Mouse (Mus musculus) C2C12 (cell line): ENCODE data around the gene Golgb1. TPM values are rescaled to one million over a fixed set of nuclear protein-coding genes. Genes with fewer than 3 reads are reported as not detected.

Source experiments
- H3K27me3 ChIP-seq: one replicate; pipeline ENCODE4 v1.6.1; 2011; ENCODE audit not compliant: control insufficient read depth, insufficient read depth, insufficient read length
- H3K36me3 ChIP-seq: one replicate; pipeline ENCODE4 v1.6.1; 2011; ENCODE audit not compliant: control insufficient read depth, insufficient read depth
- H3K4me3 ChIP-seq: one replicate; pipeline ENCODE4 v1.5.1; 2011; ENCODE audit warnings: mild to moderate bottlenecking, control low read depth; ENCODE audit not compliant: poor library complexity, insufficient read depth, severe bottlenecking
- H3K79me2 ChIP-seq: one replicate; pipeline ENCODE4 v1.6.1; 2011; ENCODE audit not compliant: control insufficient read depth, insufficient read depth
- H3K79me3 ChIP-seq: one replicate; pipeline ENCODE4 v1.6.1; 2011; ENCODE audit warnings: low read depth, control low read depth
- H3ac ChIP-seq: one replicate; pipeline ENCODE3; 2011; ENCODE audit warnings: low read depth; ENCODE audit not compliant: control insufficient read depth, insufficient read length
- CEBPB ChIP-seq: IDR thresholded peaks from one replicate; pipeline ENCODE4 v1.6.1; 2011; ENCODE audit warnings: low read depth, mild to moderate bottlenecking, control low read depth, moderate library complexity
- CTCF ChIP-seq: IDR thresholded peaks from one replicate; pipeline ENCODE4 v1.5.1; 2011; ENCODE audit not compliant: control insufficient read depth, insufficient read depth, insufficient read length
- FOSL1 ChIP-seq: IDR thresholded peaks from one replicate; pipeline ENCODE4 v1.8.0; 2011; ENCODE audit warnings: mild to moderate bottlenecking, low read length; ENCODE audit not compliant: poor library complexity, insufficient read depth, severe bottlenecking
- MAX ChIP-seq: IDR thresholded peaks from one replicate; pipeline ENCODE4 v1.6.1; 2011; ENCODE audit warnings: mild to moderate bottlenecking, control low read depth
- MYOD1 ChIP-seq: IDR thresholded peaks from one replicate; pipeline ENCODE4 v1.6.1; 2011; ENCODE audit warnings: low read depth; ENCODE audit not compliant: control insufficient read depth, insufficient read length
- MYOG ChIP-seq: IDR thresholded peaks from one replicate; pipeline ENCODE4 v1.6.1; 2011; ENCODE audit not compliant: control insufficient read depth, insufficient read length; ENCODE audit errors: extremely low read depth
- USF1 ChIP-seq: IDR thresholded peaks from one replicate; pipeline ENCODE4 v1.6.1; 2011; ENCODE audit warnings: low read depth, mild to moderate bottlenecking, control low read depth, moderate library complexity
- polyA plus RNA-seq: library from polyadenylated mRNA; unstranded; fragments of >200 nt; fragmentation: generic; extraction: Trizol; gene quantifications from one replicate; pipeline ENCODE4 v1.2.1, GENCODE M21; 2012; ENCODE audit warnings: missing spikeins

The Golgb1 gene
- polyA plus RNA-seq, 1 experiment: 9.4 TPM

GRCm38 (mm10) chr16:36925797-36926196, 50.9 kb downstream of the Golgb1 start:
- Histone ChIP-seq H3K79me3 (no peaks in the 10 kb centered on the region), H3K27me3 (no peaks in the 10 kb centered on the region), H3K36me3 (peaks cover 13% of the 10 kb centered on the region), H3ac (no peak overlapping the region), H3K79me2 (no peaks in the 10 kb centered on the region), H3K4me3 (no peak overlapping the region)
- TF ChIP-seq MAX: no peak
- TF ChIP-seq CTCF: no peak

GRCm38 (mm10) chr16:36926514-36927447, 51.8 kb downstream of the Golgb1 start:
- Histone ChIP-seq H3K27me3 (no peaks in the 10 kb centered on the region), H3K36me3 (peaks cover 13% of the 10 kb centered on the region), H3ac (no peak overlapping the region), H3K79me3 (no peaks in the 10 kb centered on the region), H3K79me2 (no peaks in the 10 kb centered on the region), H3K4me3 (no peak overlapping the region)
- TF ChIP-seq CEBPB: no peak

GRCm38 (mm10) chr16:36927495-36928105, 52.7 kb downstream of the Golgb1 start:
- Histone ChIP-seq H3K4me3 (no peak overlapping the region), H3K79me3 (no peaks in the 10 kb centered on the region), H3ac (no peak overlapping the region), H3K79me2 (no peaks in the 10 kb centered on the region), H3K27me3 (no peaks in the 10 kb centered on the region), H3K36me3 (peaks cover 20% of the 10 kb centered on the region)
- TF ChIP-seq USF1: no peak
- no peak for TF ChIP-seq MYOD1
- TF ChIP-seq MAX: no peak
- TF ChIP-seq CTCF: no peak
- TF ChIP-seq FOSL1: no peak
- TF ChIP-seq CEBPB: no peak
- no peak for TF ChIP-seq MYOG

- Histone ChIP-seq H3K4me3 (no peak overlapping the region), H3K27me3 (no peaks in the 10 kb centered on the region), H3K79me2 (no peaks in the 10 kb centered on the region), H3K79me3 (no peaks in the 10 kb centered on the region), H3ac (no peak overlapping the region), H3K36me3 (peaks cover 25% of the 10 kb centered on the region)
- TF ChIP-seq FOSL1: no peak
- no peak for TF ChIP-seq CEBPB
- TF ChIP-seq USF1: no peak
- TF ChIP-seq MYOG: no peak
- TF ChIP-seq MYOD1: no peak
- no peak for TF ChIP-seq CTCF
- no peak for TF ChIP-seq MAX
Observed at GRCm38 (mm10) chr16:36928106-36928500, 53.2 kb downstream of the Golgb1 start.

GRCm38 (mm10) chr16:36929216-36929615, 54.3 kb downstream of the Golgb1 start:
- H3K27me3 ChIP-seq: no peaks in the 10 kb centered on the region
- H3K79me3 ChIP-seq: no peaks in the 10 kb centered on the region
- TF ChIP-seq MAX: no peak
- TF ChIP-seq MYOG: no peak
- TF ChIP-seq MYOD1: no peak
- no peak for TF ChIP-seq FOSL1
- TF ChIP-seq CTCF: no peak
- TF ChIP-seq CEBPB: no peak
- TF ChIP-seq USF1: no peak
- no peaks in the 10 kb centered on the region for H3K79me2 ChIP-seq
- H3ac ChIP-seq: no peak overlapping the region
- H3K4me3 ChIP-seq: no peak overlapping the region
- peaks cover 25% of the 10 kb centered on the region for H3K36me3 ChIP-seq
